Mouse (Mus musculus): ENCODE results near the gene Gm5767. TPM values are rescaled to one million over a fixed set of nuclear protein-coding genes. Genes with fewer than 3 reads are reported as not detected.
A peak's percentile ranks its signal among the peaks of the same experiment; 100 is the strongest.

Gm5767 gene
- total and polyA plus RNA-seq, 2 experiments from 2014 or later = not detected

DNA sequence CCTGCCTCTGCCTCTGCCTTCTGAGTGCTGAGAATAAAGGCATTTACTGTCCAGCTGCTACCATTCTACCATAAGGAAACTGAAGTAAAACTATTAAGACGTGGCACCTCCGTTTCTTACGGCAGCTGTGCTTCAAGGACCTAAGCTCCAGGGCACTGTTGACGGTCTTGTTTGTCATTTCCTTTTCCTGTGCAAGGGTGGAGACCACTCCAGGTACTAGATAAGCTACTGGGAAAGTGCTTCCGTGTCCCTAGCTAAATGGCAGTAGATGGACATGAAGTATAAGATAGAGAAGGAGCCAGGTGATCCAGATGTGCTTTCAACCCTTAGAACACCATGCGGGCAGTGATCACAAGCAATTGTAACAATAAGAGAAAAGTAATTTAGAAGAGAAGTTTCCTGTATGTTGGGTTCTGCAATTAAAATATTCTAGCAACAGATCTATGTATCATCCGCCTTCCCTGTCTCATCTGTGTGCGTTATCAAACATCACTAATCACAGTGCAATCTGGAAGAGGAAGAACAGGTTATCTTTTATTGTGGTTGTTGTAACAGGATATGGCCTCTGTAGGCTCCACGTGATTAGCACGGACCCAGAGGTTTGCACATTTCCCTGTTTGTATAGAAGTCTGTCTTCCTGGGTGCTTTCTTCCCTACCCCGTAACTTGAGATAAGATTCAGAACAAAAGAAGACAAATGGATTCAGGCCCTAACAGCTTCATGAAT is 40.9 kb upstream of the Gm5767 start:
- Histone ChIP-seq H3K9ac (replicated peaks; ENCODE audit: low read length, poor library complexity, severe bottlenecking) (no peak overlapping the region), H3K36me3 (ENCODE audit: insufficient read depth, low read length) (peaks cover 26% of the 10 kb centered on the region), H3K4me3 (ENCODE audit: low read depth, low read length) (no peak overlapping the region), H3K27ac (ENCODE audit: low read depth, low read length) (no peak overlapping the region), H3K4me2 (ENCODE audit: low read depth, low read length, poor library complexity, severe bottlenecking) (no peak overlapping the region), H3K27me3 (ENCODE audit: insufficient read depth, low read length) (no peaks in the 10 kb centered on the region), H3K9me3 (ENCODE audit: low read length) (no peaks in the 10 kb centered on the region), H3K4me1 (ENCODE audit: insufficient read depth, low read length) (peaks cover 9% of the 10 kb centered on the region; the same call in 1 of the 2 replicates)
- no peak for TF ChIP-seq CTCF (IDR thresholded peaks at IDR 0.05)
- DNase-seq (ENCODE audit: low spot score) (no peak), ATAC-seq (ENCODE audit: low FRiP score) (no peak)
- WGBS = 91% methylated on average over 11 of the region's 11 CpGs

GRCm38 (mm10) chr16:8643855-8644254 is 36.7 kb upstream of the Gm5767 start:
- 90% methylated on average over 2 of the region's 2 CpGs for WGBS
- no peaks in the 10 kb centered on the region for H3K9me3 ChIP-seq (ENCODE audit: low read length)
- no peaks in the 10 kb centered on the region for H3K27me3 ChIP-seq (ENCODE audit: insufficient read depth, low read length)
- no peak overlapping the region for H3K9ac ChIP-seq (replicated peaks; ENCODE audit: low read length, poor library complexity, severe bottlenecking)
- H3K4me2 ChIP-seq (ENCODE audit: low read depth, low read length, poor library complexity, severe bottlenecking) = no peak overlapping the region
- ATAC-seq (ENCODE audit: low FRiP score) = no peak
- peaks cover 48% of the 10 kb centered on the region for H3K36me3 ChIP-seq (ENCODE audit: insufficient read depth, low read length)
- no peak overlapping the region for H3K4me3 ChIP-seq (ENCODE audit: low read depth, low read length)
- H3K4me1 ChIP-seq (ENCODE audit: insufficient read depth, low read length) = no peaks in the 10 kb centered on the region
- peak; percentile 77 for TF ChIP-seq CTCF (IDR thresholded peaks at IDR 0.05)
- peak; percentile 31 for DNase-seq (ENCODE audit: low spot score)
- H3K27ac ChIP-seq (ENCODE audit: low read depth, low read length) = no peak overlapping the region

GRCm38 (mm10) chr16:8645546-8645945 is 35.0 kb upstream of the Gm5767 start:
- Histone ChIP-seq H3K4me2 (ENCODE audit: low read depth, low read length, poor library complexity, severe bottlenecking) (no peak overlapping the region), H3K27ac (ENCODE audit: low read depth, low read length) (no peak overlapping the region), H3K4me1 (ENCODE audit: insufficient read depth, low read length) (no peaks in the 10 kb centered on the region), H3K9me3 (ENCODE audit: low read length) (no peaks in the 10 kb centered on the region), H3K9ac (replicated peaks; ENCODE audit: low read length, poor library complexity, severe bottlenecking) (no peak overlapping the region), H3K27me3 (ENCODE audit: insufficient read depth, low read length) (no peaks in the 10 kb centered on the region), H3K36me3 (ENCODE audit: insufficient read depth, low read length) (peaks cover 60% of the 10 kb centered on the region), H3K4me3 (ENCODE audit: low read depth, low read length) (no peak overlapping the region)
- 83% methylated on average over 6 of the region's 6 CpGs for WGBS
- DNase-seq (ENCODE audit: low spot score) (no peak), ATAC-seq (ENCODE audit: low FRiP score) (no peak)
- TF ChIP-seq CTCF (IDR thresholded peaks at IDR 0.05) = no peak

- no peaks in the 10 kb centered on the region for H3K9me3 ChIP-seq (ENCODE audit: low read length)
- ATAC-seq (ENCODE audit: low FRiP score) (no peak), DNase-seq (ENCODE audit: low spot score) (no peak)
- H3K27ac ChIP-seq (ENCODE audit: low read depth, low read length) = no peak overlapping the region
- H3K9ac ChIP-seq (replicated peaks; ENCODE audit: low read length, poor library complexity, severe bottlenecking) = no peak overlapping the region
- H3K27me3 ChIP-seq (ENCODE audit: insufficient read depth, low read length) = no peaks in the 10 kb centered on the region
- TF ChIP-seq CTCF (IDR thresholded peaks at IDR 0.05) = no peak
- H3K4me2 ChIP-seq (ENCODE audit: low read depth, low read length, poor library complexity, severe bottlenecking) = no peak overlapping the region
- H3K4me3 ChIP-seq (ENCODE audit: low read depth, low read length) = no peak overlapping the region
- H3K4me1 ChIP-seq (ENCODE audit: insufficient read depth, low read length) = no peaks in the 10 kb centered on the region
- 94% methylated on average over 3 of the region's 3 CpGs for WGBS
- peaks cover 62% of the 10 kb centered on the region for H3K36me3 ChIP-seq (ENCODE audit: insufficient read depth, low read length)
These were observed 30.6 kb upstream of the Gm5767 start for GRCm38 (mm10) chr16:8650007-8650406.

- Histone ChIP-seq H3K36me3 (ENCODE audit: insufficient read depth, low read length) (peaks cover 45% of the 10 kb centered on the region), H3K27ac (ENCODE audit: low read depth, low read length) (no peak overlapping the region), H3K4me3 (ENCODE audit: low read depth, low read length) (no peak overlapping the region), H3K4me1 (ENCODE audit: insufficient read depth, low read length) (no peaks in the 10 kb centered on the region), H3K4me2 (ENCODE audit: low read depth, low read length, poor library complexity, severe bottlenecking) (no peak overlapping the region), H3K9ac (replicated peaks; ENCODE audit: low read length, poor library complexity, severe bottlenecking) (no peak overlapping the region), H3K27me3 (ENCODE audit: insufficient read depth, low read length) (no peaks in the 10 kb centered on the region), H3K9me3 (ENCODE audit: low read length) (no peaks in the 10 kb centered on the region)
- DNase-seq (ENCODE audit: low spot score) = no peak
- no peak for TF ChIP-seq CTCF (IDR thresholded peaks at IDR 0.05)
- no peak for ATAC-seq (ENCODE audit: low FRiP score)
- 84% methylated on average over 6 of the region's 6 CpGs for WGBS
These were observed 25.5 kb upstream of the Gm5767 start for GRCm38 (mm10) chr16:8655108-8655507.

- ATAC-seq (ENCODE audit: low FRiP score) = no peak
- WGBS = 88% methylated on average over 9 of the region's 9 CpGs
- H3K36me3 ChIP-seq (ENCODE audit: insufficient read depth, low read length) = peaks cover 48% of the 10 kb centered on the region
These were observed 25.0 kb upstream of the Gm5767 start for GRCm38 (mm10) chr16:8655599-8655998.

More at GRCm38 (mm10) chr16:8655599-8655998, 25.0 kb upstream of the Gm5767 start:
- Histone ChIP-seq H3K27ac (ENCODE audit: low read depth, low read length) (no peak overlapping the region), H3K4me1 (ENCODE audit: insufficient read depth, low read length) (no peaks in the 10 kb centered on the region), H3K9ac (replicated peaks; ENCODE audit: low read length, poor library complexity, severe bottlenecking) (no peak overlapping the region), H3K4me3 (ENCODE audit: low read depth, low read length) (no peak overlapping the region), H3K27me3 (ENCODE audit: insufficient read depth, low read length) (no peaks in the 10 kb centered on the region), H3K9me3 (ENCODE audit: low read length) (no peaks in the 10 kb centered on the region), H3K4me2 (ENCODE audit: low read depth, low read length, poor library complexity, severe bottlenecking) (no peak overlapping the region)
- no peak for TF ChIP-seq CTCF (IDR thresholded peaks at IDR 0.05)
- DNase-seq (ENCODE audit: low spot score) = no peak
